Mouse (Mus musculus): Measurements from ENCODE around the gene Cd300lf.

The Cd300lf gene

DNA sequence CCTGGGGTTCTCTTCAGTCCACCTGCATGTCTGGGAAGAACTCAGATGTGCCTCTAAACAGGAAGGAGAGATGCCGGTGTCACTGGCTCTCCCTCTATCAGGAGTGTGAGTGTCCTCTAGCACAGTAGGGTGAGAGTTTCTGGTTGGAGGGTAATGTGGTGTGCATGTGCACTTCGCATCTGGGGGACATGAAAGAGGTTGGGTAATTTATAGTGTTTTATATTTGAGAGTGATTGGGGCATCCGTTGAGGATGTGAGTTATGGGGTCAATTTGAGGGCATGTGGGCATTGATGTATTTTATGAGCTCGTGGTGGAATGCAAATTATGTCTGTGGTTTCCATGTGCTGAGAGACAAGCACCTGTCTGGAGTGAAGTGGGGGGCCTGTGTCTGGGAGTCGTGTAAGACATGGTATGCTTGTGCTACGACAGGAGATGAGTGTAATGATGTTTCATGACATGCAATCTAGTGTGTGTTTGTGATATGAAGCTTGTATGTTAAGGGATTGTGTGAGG, 17.0 kb upstream of the Cd300lf start:
- ChIA-PET POLR2A (interaction anchor here in 3 of 4 experiments (0.6 to 1.8 kb wide), 6 partner anchors 11 to 59 kb away, joined by 3 to 14 read pairs (median 4); partner anchors contain the start of genes Rab37 (in 1 of the 3) and Slc9a3r1 (in 1 of the 3)), CTCF (interaction anchor here in 2 of 4 experiments (1.5 to 6.6 kb wide), 5 partner anchors 59 to 74 kb away, joined by 4 to 174 read pairs (median 72); partner anchors contain the start of gene Rab37 (in 2 of the 2))

- ChIA-PET POLR2A (no interaction called here), CTCF (no interaction called here)
Observed at GRCm38 (mm10) chr11:115147813-115148212, 14.0 kb upstream of the Cd300lf start.

GRCm38 (mm10) chr11:115141970-115142369, 8.2 kb upstream of the Cd300lf start:
- ChIA-PET POLR2A (interaction anchor here in 2 of 4 experiments (1.0 to 1.4 kb wide), 3 partner anchors 22 to 39 kb away, joined by 3 to 4 read pairs (median 3); no protein-coding TSS in a partner anchor), CTCF (interaction anchor here in 1 of 4 experiments (1.6 kb wide), 1 partner anchor 12 kb away, joined by 7 read pairs; no protein-coding TSS in a partner anchor)

DNA sequence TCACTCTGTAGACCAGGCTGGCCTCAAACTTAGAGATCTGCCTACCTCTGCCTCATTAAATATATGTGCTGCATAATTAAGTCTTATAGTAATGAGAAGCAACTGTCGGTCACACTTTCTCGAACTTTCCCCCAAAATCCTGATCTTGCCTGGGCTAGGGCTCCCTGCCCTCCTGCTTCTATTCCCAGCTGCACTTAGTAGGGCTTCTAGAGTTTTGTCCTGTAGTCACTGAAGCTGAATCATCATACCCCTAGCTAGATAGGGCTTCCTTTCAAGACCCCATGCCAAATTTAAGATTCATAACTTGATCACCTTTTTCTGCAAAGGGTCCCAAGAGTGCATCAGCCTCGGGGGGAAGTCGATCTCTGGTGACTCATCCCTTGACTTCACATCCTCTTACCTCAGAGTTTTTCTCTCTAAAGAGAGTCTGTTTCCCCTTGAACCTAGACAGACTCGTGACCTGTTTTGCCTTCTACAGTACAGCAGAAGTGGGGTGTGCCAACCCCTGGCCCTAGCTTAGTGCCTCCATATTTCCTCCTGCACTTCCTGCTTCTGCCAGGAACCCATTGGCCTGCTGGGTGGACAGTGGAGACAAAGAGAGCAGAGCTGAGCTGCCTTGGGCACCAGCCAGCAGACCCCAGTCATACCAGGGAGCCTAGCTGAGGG, 4.9 kb upstream of the Cd300lf start:
- CTCF ChIA-PET = interaction anchor here in 2 of 4 experiments (0.5 to 1.3 kb wide), 4 partner anchors 15 to 393 kb away, joined by 3 to 5 read pairs (median 4); no protein-coding TSS in a partner anchor

DNA sequence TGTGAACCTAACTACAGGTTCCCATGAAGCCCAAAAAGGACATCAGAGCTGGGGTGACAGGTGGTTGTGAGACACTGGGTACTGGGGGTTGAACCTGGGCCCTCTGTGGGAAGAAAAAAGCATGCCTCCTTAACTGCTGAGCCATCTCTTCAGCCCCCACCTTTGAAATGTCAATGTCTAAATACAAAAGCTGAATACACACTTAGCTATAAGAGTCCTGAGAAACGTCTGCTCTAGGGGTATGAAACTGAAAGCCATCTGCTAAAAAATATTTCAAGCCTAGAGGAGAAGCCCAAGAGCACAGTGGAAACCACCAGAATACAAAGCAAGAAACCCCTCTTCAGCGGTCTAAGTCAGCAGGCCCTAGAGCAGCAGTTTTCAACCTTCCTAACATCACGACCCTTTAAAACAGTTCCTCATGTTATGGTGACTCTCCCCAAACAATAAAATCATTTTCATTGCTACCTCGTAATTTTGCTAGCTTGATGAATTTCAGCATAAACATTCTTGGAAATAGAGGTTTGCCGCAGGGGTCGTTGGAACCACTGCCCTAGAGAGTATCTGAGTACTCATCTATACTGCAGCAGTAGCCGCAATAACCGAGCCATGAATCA, 1.9 kb downstream of the Cd300lf start:
- ChIA-PET CTCF (no interaction called here), POLR2A (interaction anchor here in 1 of 4 experiments (0.5 to 0.7 kb wide), 2 partner anchors 24 to 1406 kb away, joined by 3 read pairs; no protein-coding TSS in a partner anchor)

More for the DNA sequence above, 4.9 kb upstream of the Cd300lf start:
- POLR2A ChIA-PET = interaction anchor here in 2 of 4 experiments (0.6 to 1.4 kb wide), 4 partner anchors 9 to 1247 kb away, joined by 3 to 4 read pairs (median 3); no protein-coding TSS in a partner anchor

- POLR2A ChIA-PET = interaction anchor here (0.7 to 1.4 kb wide), 5 partner anchors 8 to 27 kb away, joined by 3 to 5 read pairs (median 4); no protein-coding TSS in a partner anchor
Observed at GRCm38 (mm10) chr11:115129508-115130126, 4.2 kb downstream of the Cd300lf start.

GRCm38 (mm10) chr11:115128483-115128882, 5.3 kb downstream of the Cd300lf start:
- ChIA-PET POLR2A (no interaction called here), CTCF (interaction anchor here in 2 of 4 experiments (0.5 to 1.1 kb wide), 2 partner anchors 45 to 318 kb away, joined by 3 read pairs; no protein-coding TSS in a partner anchor)

More at GRCm38 (mm10) chr11:115129508-115130126, 4.2 kb downstream of the Cd300lf start:
- CTCF ChIA-PET = interaction anchor here (0.6 to 1.4 kb wide), 9 partner anchors 24 to 1261 kb away, joined by 3 to 17 read pairs (median 3); partner anchors contain the start of gene Cdr2l (in 1 of the 4)

DNA sequence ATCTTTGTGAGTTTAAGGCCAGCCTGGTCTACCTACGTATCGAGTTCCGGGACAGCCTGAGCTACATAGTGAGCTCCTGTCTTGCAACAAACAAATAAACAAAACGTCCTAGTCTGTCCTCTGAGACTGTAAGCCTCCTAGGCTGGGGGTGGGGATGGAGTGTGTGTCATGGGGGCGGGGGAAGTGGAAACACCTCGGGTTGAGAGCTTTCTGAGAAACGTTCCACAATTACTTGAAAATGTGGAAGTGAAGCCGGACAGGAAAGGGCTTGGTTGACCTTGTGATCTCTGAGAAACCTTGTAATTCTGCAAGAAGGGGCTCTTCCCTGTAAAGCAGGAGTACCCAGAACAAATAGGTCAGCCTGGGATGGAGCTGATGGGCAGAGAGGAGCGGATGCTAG, 14.4 kb downstream of the Cd300lf start:
- CTCF ChIA-PET = interaction anchor here in 2 of 4 experiments (0.6 to 0.7 kb wide), 2 partner anchors 109 to 203 kb away, joined by 3 to 8 read pairs; no protein-coding TSS in a partner anchor
- POLR2A ChIA-PET = interaction anchor here in 2 of 4 experiments (0.6 to 1.1 kb wide), 4 partner anchors 15 to 252 kb away, joined by 3 to 4 read pairs (median 4); partner anchors contain the start of gene Rab37 (in 1 of the 2)

- ChIA-PET CTCF (interaction anchor here in 1 of 4 experiments (1.3 kb wide), 1 partner anchor 41 kb away, joined by 5 read pairs; no protein-coding TSS in a partner anchor), POLR2A (interaction anchor here in 1 of 4 experiments (0.5 kb wide), 1 partner anchor 169 kb away, joined by 5 read pairs; no protein-coding TSS in a partner anchor)
Observed at GRCm38 (mm10) chr11:115112196-115112595, 21.6 kb downstream of the Cd300lf start.

- ChIA-PET POLR2A (interaction anchor here in 2 of 4 experiments (0.6 to 1.2 kb wide), 3 partner anchors 19 to 371 kb away, joined by 3 to 6 read pairs (median 4); partner anchors contain the start of gene Rab37 (in 2 of the 2)), CTCF (interaction anchor here in 1 of 4 experiments (0.6 kb wide), 1 partner anchor 50 kb away, joined by 3 read pairs; no protein-coding TSS in a partner anchor)
Observed at GRCm38 (mm10) chr11:115110271-115110670, 23.5 kb downstream of the Cd300lf start.

GRCm38 (mm10) chr11:115108176-115108575, 25.6 kb downstream of the Cd300lf start:
- CTCF ChIA-PET = interaction anchor here in 1 of 4 experiments (0.5 to 1.1 kb wide), 3 partner anchors 18 to 59 kb away, joined by 4 to 6 read pairs (median 5); no protein-coding TSS in a partner anchor
- POLR2A ChIA-PET = interaction anchor here in 3 of 4 experiments (0.7 to 1.5 kb wide), 5 partner anchors 11 to 45 kb away, joined by 3 to 5 read pairs (median 4); partner anchors contain the start of gene Rab37 (in 1 of the 3)

- ChIA-PET POLR2A (interaction anchor here in 1 of 4 experiments (0.9 to 1.5 kb wide), 4 partner anchors 10 to 46 kb away, joined by 3 to 5 read pairs (median 4); partner anchors contain the start of gene Rab37), CTCF (interaction anchor here in 2 of 4 experiments (0.5 to 1.1 kb wide), 4 partner anchors 46 to 1536 kb away, joined by 4 to 6 read pairs (median 4); no protein-coding TSS in a partner anchor)
Observed at GRCm38 (mm10) chr11:115107403-115107916, 26.3 kb downstream of the Cd300lf start.

GRCm38 (mm10) chr11:115106638-115107037, 27.2 kb downstream of the Cd300lf start:
- POLR2A ChIA-PET = no interaction called here
- CTCF ChIA-PET = no interaction called here

DNA sequence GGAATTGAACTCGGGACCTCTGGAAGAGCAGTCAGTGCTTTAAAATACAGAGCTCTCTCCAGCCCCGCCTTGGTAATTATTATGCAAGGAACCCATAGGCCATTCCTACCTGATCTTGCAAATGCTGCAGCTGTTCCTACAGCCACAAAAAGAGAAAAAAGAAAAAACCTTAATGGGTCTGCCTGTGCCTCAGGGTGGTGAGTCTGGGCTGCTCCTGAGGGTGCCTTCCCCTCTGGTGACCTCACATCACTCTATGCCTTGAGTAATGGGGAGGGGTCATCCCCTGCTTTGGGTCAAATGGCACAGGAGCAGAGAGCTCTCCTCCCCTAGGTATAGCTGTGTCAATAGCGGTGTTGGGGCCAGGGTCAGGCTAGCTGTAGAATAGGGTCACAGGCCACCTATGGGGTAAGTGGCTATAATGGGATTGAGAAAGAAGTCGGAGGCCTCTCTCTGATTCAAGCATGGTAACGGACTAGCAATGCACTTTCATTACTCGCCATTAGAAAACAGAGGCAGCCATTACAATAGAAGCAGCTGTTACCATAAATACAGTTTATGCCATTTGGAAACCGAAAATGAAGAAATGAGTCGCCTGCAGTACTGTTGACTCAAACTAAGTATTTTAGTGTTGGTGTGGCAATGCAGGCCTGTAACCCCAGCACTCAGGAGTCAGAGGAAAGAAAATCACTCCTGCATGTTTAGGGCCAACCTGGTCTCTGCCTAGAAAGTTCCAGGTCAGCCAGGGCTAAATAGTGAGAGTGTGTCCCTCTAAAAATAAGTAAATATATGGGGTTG, 28.8 kb downstream of the Cd300lf start:
- CTCF ChIA-PET = interaction anchor here (0.5 to 2.7 kb wide), 13 partner anchors 13 to 982 kb away, joined by 3 to 31 read pairs (median 5); partner anchors contain the start of genes Rab37 (in 1 of the 4) and Slc9a3r1 (in 1 of the 4)
- POLR2A ChIA-PET = interaction anchor here in 3 of 4 experiments (0.6 to 4.9 kb wide), 29 partner anchors 9 to 408 kb away, joined by 3 to 92 read pairs (median 4); partner anchors contain the start of genes Fdxr (in 2 of the 3), Slc9a3r1 (in 2 of the 3), Nat9 (in 1 of the 3) and Rab37 (in 1 of the 3)

DNA sequence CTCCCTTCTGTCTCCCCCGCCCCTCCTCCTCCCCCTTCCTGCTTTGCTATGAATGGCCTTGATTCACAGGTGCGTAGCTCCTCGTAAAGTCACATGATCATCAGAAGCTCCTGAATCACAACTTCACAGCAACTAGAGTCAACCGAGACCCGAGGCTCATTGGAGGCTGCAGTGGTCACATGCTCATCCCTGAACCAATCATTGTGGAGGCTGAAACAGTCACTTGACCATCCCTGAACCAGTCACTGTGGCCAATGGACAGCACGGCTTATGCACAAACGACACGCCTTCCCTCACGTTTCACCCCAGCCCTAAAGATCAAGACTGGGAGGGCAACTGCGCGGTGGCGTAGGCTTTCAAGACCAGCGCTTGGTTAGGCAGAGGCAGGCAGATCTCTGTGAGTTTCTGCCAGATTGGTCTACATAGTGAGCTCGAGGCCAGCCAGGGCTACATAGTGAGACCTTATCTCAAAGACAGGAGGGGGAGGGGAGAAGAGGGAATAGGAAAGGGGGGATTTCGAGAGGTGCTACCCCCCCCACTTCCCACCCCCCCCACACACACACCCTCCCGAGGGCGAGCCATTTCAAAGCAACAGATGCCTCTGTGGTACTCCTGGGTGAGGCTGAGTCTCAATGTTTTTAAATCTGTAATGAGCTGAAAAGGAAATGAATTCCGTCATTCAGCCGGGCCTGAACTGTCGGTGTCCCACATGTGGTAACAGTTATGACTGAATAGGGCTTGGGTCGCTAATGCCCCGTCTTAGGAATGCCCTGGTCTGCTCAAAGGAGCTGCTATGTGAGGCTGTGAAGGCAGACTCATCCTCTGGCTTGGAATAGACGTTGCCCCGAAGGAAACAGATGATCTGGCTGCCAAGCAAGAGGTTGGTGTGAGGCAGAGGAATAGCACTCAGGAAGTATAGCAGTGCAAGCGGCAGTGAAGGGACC, 30.1 kb downstream of the Cd300lf start:
- ChIA-PET POLR2A (interaction anchor here (0.5 to 4.9 kb wide), 59 partner anchors 8 to 867 kb away, joined by 3 to 92 read pairs (median 4); partner anchors contain the start of genes Rab37 (in 3 of the 4), Fdxr (in 2 of the 4), Slc9a3r1 (in 2 of the 4) and Jpt1 (in 1 of the 4)), CTCF (interaction anchor here (0.6 to 2.7 kb wide), 32 partner anchors 12 to 1410 kb away, joined by 3 to 31 read pairs (median 4); partner anchors contain the start of genes Rab37 (in 1 of the 4) and Slc9a3r1 (in 1 of the 4))
